Mouse (Mus musculus) embryonic facial prominence, embryonic 13.5 days (tissue): ENCODE data around the gene Taf9. TPM values are rescaled to one million over a fixed set of nuclear protein-coding genes. Genes with fewer than 3 reads are reported as not detected.
A peak's percentile ranks its signal among the peaks of the same experiment; 100 is the strongest.

Experiments used
- ATAC-seq: fragments of 200-750 bp; cut with Nextera tagmentation; 2 replicates; pipeline ENCODE4 v1.8.0; 2017; ENCODE audit warnings: low read depth; ENCODE audit not compliant: insufficient number of reproducible peaks, insufficient read depth, low FRiP score, low TSS enrichment
- H3K27ac ChIP-seq: fragments of 300-500 bp; sonication (generic); 2 replicates; pipeline ENCODE4 v1.5.1; 2015; ENCODE audit warnings: moderate library complexity, mild to moderate bottlenecking, inconsistent platforms
- H3K27me3 ChIP-seq: fragments of 300-500 bp; sonication (generic); 2 replicates; pipeline ENCODE4 v1.6.1; 2015; ENCODE audit warnings: mild to moderate bottlenecking, inconsistent platforms
- H3K36me3 ChIP-seq: fragments of 300-500 bp; sonication (generic); 2 replicates; pipeline ENCODE4 v1.6.1; 2015; ENCODE audit warnings: mild to moderate bottlenecking, inconsistent platforms
- H3K4me1 ChIP-seq: fragments of 300-500 bp; sonication (generic); 2 replicates; pipeline ENCODE4 v1.6.1; 2015; ENCODE audit warnings: inconsistent platforms
- H3K4me2 ChIP-seq: fragments of 300-500 bp; sonication (generic); 2 replicates; pipeline ENCODE4 v1.6.1; 2015; ENCODE audit warnings: moderate library complexity, mild to moderate bottlenecking, inconsistent platforms
- H3K4me3 ChIP-seq: fragments of 300-500 bp; sonication (generic); 2 replicates; pipeline ENCODE4 v1.5.1; 2015; ENCODE audit warnings: mild to moderate bottlenecking, inconsistent platforms
- H3K9ac ChIP-seq: fragments of 300-500 bp; sonication (generic); 2 replicates; pipeline ENCODE4 v1.6.1; 2015; ENCODE audit warnings: mild to moderate bottlenecking, inconsistent platforms
- H3K9me3 ChIP-seq: fragments of 300-500 bp; sonication (generic); 2 replicates; pipeline ENCODE4 v1.6.1; 2016; ENCODE audit warnings: inconsistent platforms
- WGBS: fragments of 180-500 bp; shearing (Covaris S2); methylation state at CpG from one replicate; pipeline ENCODE4 v1.1.7; 2015; ENCODE audit warnings: mixed read lengths; 5-methylcytosine and 5-hydroxymethylcytosine counted together
- polyA plus RNA-seq: library from polyadenylated mRNA; unstranded; fragments of >200 nt; fragmentation: Nextera tagmentation; extraction: Ambion mirVana; gene quantifications from 2 replicates; pipeline ENCODE4 v1.2.1, GENCODE M21; 2015

The Taf9 gene
- 12.7 and 21.4 TPM in 2 replicates for polyA plus RNA-seq

DNA sequence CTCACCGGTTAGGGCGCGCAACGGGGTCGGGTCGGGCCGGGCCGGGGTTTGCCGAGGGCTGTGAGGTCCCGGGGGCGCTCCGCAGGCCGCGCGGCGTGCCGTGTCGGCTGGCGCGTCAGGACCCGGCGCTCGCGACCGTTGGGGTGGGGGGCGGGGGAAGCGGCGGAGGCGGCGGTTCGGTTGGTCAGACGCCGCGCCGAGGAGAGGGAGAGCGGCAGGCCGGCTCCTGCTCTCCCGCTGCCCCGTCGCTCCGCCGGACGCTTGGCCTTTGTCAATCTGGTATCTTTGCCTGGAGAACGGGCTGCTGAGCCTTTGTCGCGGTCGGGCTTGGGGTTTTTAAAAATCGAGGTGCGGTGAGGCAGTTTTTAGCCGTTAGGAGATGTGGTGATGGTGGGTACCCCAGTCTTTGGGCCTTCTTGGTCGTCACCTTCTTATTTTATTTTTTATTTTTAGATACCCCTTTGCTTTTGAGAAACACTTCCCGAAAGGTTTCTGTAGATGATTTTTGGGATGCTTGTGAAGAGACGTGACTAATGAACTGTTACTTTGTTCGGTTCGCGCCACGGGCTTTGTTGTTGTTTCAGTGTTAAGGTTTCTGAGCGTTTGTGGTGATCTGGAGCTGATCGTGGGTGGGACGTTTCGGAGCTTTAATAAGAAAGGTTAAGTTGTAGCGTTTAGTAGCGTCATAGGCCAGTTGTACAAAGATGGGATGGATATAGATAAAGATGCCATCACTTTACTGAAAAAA lies at the start of gene Taf9:
TSS of gene Taf9 (plus strand) at position 141 of the 748 bp plus-strand sequence.
- peak within 1 kb of the TSS; percentile 90 for H3K4me2 ChIP-seq

GRCm38 (mm10) chr13:100602239-100602902 lies 49.0 kb upstream of the Taf9 start:
- Histone ChIP-seq H3K4me3 (no peak overlapping the region), H3K36me3 (no peaks in the 10 kb centered on the region), H3K4me1 (no peaks in the 10 kb centered on the region), H3K4me2 (no peak overlapping the region), H3K9me3 (no peaks in the 10 kb centered on the region), H3K27me3 (no peaks in the 10 kb centered on the region), H3K9ac (no peak overlapping the region), H3K27ac (no peak overlapping the region)
- ATAC-seq: no peak
- 66% methylated on average over 5 of the region's 5 CpGs for WGBS

More for the DNA sequence above, at the start of gene Taf9:
- under 1% methylated on average over 55 of the region's 63 CpGs for WGBS
- Histone ChIP-seq H3K9me3 (no peaks in the 10 kb centered on the region), H3K36me3 (peaks cover 19% of the 10 kb centered on the region), H3K4me3 (peak within 1 kb of the TSS; percentile 97), H3K4me1 (peaks cover 8% of the 10 kb centered on the region), H3K9ac (peak within 1 kb of the TSS; percentile 94), H3K27me3 (no peaks in the 10 kb centered on the region), H3K27ac (peak within 1 kb of the TSS; percentile 95)
- ATAC-seq: peak; percentile 73

DNA sequence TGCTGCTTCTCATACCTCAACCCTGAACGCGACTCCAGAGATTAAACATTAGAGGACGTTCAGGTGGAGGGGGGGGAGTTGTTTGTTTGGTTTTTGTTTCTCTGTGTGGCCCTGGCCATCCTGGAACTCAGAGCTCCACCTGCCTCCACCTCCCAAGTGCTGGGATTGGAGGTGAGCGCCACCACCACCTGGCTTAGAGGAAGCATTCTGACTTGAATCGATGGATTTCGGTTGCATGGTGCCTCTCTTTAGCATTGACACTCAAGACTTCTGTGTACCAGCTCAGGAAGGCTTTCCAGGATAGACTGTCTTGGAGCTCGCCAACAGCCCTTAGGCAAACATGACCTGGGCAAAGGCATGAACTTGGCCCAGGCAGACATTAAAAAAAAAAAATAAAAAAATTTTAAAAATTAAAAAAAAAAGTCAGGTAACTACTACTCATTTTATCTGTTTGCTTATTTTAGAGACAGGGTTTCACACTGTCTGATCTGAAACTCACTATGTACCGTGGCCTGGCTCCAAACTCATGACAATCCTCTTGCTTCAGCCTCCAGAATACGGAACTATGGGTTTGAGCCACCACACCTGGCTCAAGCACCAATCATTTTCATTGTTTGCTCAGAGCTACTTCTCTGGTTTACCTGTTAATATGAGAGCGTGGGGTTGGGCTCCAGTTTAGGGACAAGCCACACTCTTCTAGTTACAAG lies 48.2 kb upstream of the Taf9 start:
- ATAC-seq: no peak
- H3K9me3 ChIP-seq: peaks cover 4% of the 10 kb centered on the region; the same call in 1 of the 2 replicates
- H3K4me2 ChIP-seq: no peak overlapping the region
- no peaks in the 10 kb centered on the region for H3K27me3 ChIP-seq
- H3K9ac ChIP-seq: no peak overlapping the region
- no peaks in the 10 kb centered on the region for H3K36me3 ChIP-seq
- H3K4me3 ChIP-seq: no peak overlapping the region
- no peaks in the 10 kb centered on the region for H3K4me1 ChIP-seq
- H3K27ac ChIP-seq: no peak overlapping the region
- 89% methylated on average over 10 of the region's 10 CpGs for WGBS

- H3K27me3 ChIP-seq: no peaks in the 10 kb centered on the region
- peaks cover 4% of the 10 kb centered on the region; the same call in 1 of the 2 replicates for H3K9me3 ChIP-seq
- no peaks in the 10 kb centered on the region for H3K36me3 ChIP-seq
- 84% methylated on average over 11 of the region's 11 CpGs for WGBS
- no peak overlapping the region for H3K4me3 ChIP-seq
- no peak overlapping the region for H3K4me2 ChIP-seq
- no peak for ATAC-seq
- no peak overlapping the region for H3K9ac ChIP-seq
- no peak overlapping the region for H3K27ac ChIP-seq
- H3K4me1 ChIP-seq: no peaks in the 10 kb centered on the region
Measured at GRCm38 (mm10) chr13:100603738-100604095, 47.7 kb upstream of the Taf9 start.

GRCm38 (mm10) chr13:100605845-100606244 lies 45.5 kb upstream of the Taf9 start:
- Histone ChIP-seq H3K9me3 (peaks cover 4% of the 10 kb centered on the region; the same call in 1 of the 2 replicates), H3K27ac (no peak overlapping the region), H3K9ac (no peak overlapping the region), H3K27me3 (no peaks in the 10 kb centered on the region), H3K4me1 (no peaks in the 10 kb centered on the region), H3K4me2 (no peak overlapping the region), H3K36me3 (no peaks in the 10 kb centered on the region), H3K4me3 (no peak overlapping the region)
- no peak for ATAC-seq
- 64% methylated on average over 1 of the region's 1 CpGs for WGBS

DNA sequence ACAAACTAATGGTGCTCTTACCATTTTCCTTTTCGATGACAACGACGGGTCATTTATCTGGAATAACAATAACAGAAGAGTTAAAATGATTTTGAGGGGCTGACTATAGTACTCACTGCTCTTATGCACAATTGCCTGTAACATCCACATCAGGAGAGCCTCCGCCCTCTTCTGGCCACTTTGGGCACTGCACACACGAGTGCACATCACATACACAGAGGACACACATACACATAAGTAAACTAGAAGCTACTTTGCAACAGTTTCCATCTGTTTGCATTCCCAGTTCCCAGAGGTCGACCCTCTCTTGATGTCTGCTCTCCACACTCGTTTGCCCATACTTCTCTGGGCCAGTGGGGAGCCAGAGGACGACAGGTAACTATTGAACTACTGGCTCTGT lies 43.6 kb upstream of the Taf9 start:
- Histone ChIP-seq H3K27ac (no peak overlapping the region), H3K36me3 (peaks cover 7% of the 10 kb centered on the region; the same call in 1 of the 2 replicates), H3K9ac (no peak overlapping the region), H3K4me1 (no peaks in the 10 kb centered on the region), H3K27me3 (no peaks in the 10 kb centered on the region), H3K4me2 (no peak overlapping the region), H3K9me3 (peaks cover 4% of the 10 kb centered on the region; the same call in 1 of the 2 replicates), H3K4me3 (no peak overlapping the region)
- 88% methylated on average over 8 of the region's 8 CpGs for WGBS
- ATAC-seq: no peak

- Histone ChIP-seq H3K27ac (no peak overlapping the region), H3K4me1 (peaks cover under 1% of the 10 kb centered on the region; the same call in 1 of the 2 replicates), H3K9ac (no peak overlapping the region), H3K27me3 (peaks cover 7% of the 10 kb centered on the region), H3K4me3 (no peak overlapping the region), H3K36me3 (peaks cover 7% of the 10 kb centered on the region; the same call in 1 of the 2 replicates), H3K9me3 (peaks cover 4% of the 10 kb centered on the region; the same call in 1 of the 2 replicates), H3K4me2 (no peak overlapping the region)
- 95% methylated on average over 13 of the region's 13 CpGs for WGBS
- no peak for ATAC-seq
Measured at GRCm38 (mm10) chr13:100611266-100611665, 40.1 kb upstream of the Taf9 start.

- H3K36me3 ChIP-seq: peaks cover 8% of the 10 kb centered on the region; the same call in 1 of the 2 replicates
- no peak overlapping the region for H3K27ac ChIP-seq
- H3K4me2 ChIP-seq: no peak overlapping the region
- H3K4me3 ChIP-seq: no peak overlapping the region
- ATAC-seq: no peak
- H3K9me3 ChIP-seq: peaks cover 4% of the 10 kb centered on the region; the same call in 1 of the 2 replicates
- peaks cover 15% of the 10 kb centered on the region for H3K27me3 ChIP-seq
- WGBS: 94% methylated on average over 10 of the region's 10 CpGs
- H3K9ac ChIP-seq: no peak overlapping the region
- peaks cover 7% of the 10 kb centered on the region for H3K4me1 ChIP-seq
Measured at GRCm38 (mm10) chr13:100612251-100612650, 39.1 kb upstream of the Taf9 start.

- H3K27ac ChIP-seq: no peak overlapping the region
- H3K4me1 ChIP-seq: peaks cover 7% of the 10 kb centered on the region
- H3K9me3 ChIP-seq: 0 out of 2 replicates have a peak, but pooled peaks cover 1% of the 10 kb centered on the region
- no peak overlapping the region for H3K4me3 ChIP-seq
- no peak for ATAC-seq
- H3K9ac ChIP-seq: no peak overlapping the region
- WGBS: 58% methylated on average over 2 of the region's 2 CpGs
- H3K27me3 ChIP-seq: peaks cover 21% of the 10 kb centered on the region
- peaks cover 14% of the 10 kb centered on the region for H3K36me3 ChIP-seq
- H3K4me2 ChIP-seq: no peak overlapping the region
Measured at GRCm38 (mm10) chr13:100612903-100613302, 38.5 kb upstream of the Taf9 start.

DNA sequence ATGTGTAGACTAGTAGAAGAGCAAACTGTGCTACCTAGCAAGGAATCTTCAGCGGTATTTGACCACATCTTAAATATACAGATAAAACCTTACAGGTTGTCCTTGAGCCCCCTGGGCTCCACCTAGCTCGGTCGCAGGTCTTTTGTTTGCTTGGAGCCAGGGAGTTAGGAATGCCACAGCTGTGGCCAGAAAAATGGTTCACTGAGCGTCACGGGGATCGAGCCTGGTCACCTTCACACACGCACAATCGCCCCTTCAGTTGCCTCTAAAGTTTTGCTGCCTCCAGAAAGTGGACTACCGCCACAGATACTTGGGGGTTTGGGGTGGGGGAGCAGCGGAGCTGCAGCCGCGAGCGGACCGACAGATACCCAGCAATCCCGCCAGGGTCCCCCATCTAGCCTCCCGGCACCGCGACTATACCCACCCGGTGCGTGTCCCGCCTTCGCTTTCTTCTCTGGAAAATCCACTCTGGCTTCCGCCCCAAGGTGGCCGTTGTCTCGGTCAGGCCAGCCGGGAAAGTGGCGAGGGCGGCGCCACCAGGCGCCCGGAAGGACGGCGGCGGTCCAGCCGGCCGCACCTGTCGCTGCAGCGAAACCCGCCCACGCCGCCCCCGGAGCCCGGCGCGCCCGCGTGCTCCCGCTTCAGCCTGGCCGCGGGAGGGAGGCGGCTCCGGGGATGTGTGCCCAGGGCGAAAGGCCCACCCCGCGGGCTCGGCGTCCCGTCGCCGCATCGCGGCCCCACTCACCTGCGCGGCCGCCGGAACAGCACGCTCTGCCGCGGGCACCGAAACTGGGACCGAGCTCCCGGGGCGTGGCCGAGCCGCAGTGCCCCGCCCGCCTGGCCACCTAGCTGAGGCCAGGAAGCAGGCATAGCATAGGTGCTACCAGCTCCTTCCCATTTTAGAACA lies 34.9 kb upstream of the Taf9 start, which contains the start of gene Marveld2:
TSS of gene Marveld2 (minus strand) at position 791 of the 907 bp plus-strand sequence.
- peak within 1 kb of the TSS; percentile 0; the same call in 1 of the 2 replicates for H3K27ac ChIP-seq
- H3K9ac ChIP-seq: peak within 1 kb of the TSS; percentile 71
- no peak for ATAC-seq
- H3K9me3 ChIP-seq: no peaks in the 10 kb centered on the region
- peaks cover 22% of the 10 kb centered on the region for H3K27me3 ChIP-seq
- peak within 1 kb of the TSS; percentile 72 for H3K4me2 ChIP-seq
- peaks cover 35% of the 10 kb centered on the region for H3K36me3 ChIP-seq
- peak within 1 kb of the TSS; percentile 54 for H3K4me3 ChIP-seq
- peaks cover 7% of the 10 kb centered on the region for H3K4me1 ChIP-seq
- WGBS: 3% methylated on average over 76 of the region's 77 CpGs
